Mouse (Mus musculus): Measurements from ENCODE around the gene Nt5dc3.

Nt5dc3 gene

DNA sequence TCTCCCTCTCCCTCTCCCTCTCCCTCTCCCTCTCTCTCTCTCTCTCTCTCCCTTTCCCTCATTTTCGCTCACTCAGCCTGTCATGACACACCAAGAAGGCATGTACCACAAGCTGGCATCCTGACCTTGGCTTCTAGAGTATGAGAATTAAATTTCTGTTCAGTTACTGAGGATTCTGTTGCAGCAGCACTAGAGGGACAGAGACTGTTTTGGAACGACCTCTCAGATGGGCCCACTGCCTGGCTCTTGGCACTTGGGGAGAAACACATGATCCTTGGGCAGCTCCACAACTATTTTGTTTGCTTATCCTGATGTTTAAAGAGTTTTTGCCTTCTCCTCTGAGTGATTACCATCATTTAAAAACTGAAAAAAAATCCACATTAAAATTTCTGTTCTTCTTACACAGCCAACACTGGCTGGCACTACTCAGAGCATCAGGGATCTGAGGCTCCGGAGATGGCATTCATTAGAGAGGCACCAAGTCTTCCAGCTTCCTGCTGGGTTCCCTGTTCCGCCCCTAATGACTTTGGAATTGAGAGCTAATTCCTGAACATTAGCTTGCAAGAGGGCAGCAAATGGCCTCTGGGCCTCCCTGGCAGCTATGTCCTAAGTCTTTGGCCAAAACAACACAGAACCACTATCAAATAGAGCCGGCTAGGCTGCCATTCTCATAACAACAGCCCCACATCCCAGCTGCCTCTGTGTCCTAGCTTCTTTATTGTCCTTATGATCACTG is 101.4 kb downstream of the Nt5dc3 start:
- DNase-seq (ENCODE audit: low read depth): no peak

DNA sequence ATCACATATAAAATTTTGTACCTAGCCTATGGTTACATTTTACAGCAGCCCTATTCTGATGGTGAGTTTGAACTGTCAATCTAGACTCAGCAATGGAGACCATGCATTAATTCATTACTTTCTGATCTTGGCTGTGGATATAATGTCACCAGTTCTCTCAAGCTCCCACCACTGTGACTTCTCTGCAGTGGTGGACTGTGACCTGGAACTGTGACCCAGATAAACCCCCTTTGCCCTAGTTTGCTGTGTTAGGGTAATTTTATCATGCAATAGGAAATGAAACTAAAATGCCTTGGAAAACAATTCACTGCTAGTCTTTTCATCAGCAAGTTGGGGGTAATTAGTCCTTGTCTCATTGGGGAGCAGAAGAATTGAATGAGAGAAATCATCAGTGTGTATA is 102.6 kb downstream of the Nt5dc3 start:
- DNase-seq (ENCODE audit: low read depth): no peak

DNA sequence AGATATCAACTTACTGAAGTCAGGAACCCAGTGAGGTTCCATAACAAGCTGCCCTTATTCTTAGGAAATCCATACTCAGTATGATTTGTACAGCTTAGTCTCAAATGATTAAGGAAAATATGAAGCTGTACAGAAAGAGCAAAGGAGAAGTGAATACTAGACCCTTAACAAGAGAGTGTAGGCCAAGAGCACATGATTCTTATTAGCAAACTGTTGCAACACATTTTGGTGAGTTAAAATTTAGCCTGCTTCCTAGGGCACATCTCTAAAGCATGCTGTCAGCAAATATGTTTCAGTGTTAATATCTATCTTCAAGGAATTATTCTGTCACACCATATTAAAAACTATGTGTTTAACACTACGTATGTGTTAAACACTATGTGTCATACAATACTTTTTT is 107.6 kb downstream of the Nt5dc3 start:
- no peak for DNase-seq (ENCODE audit: low read depth)

Data from naive thymus-derived CD4-positive, alpha-beta T cell, adult 2 months (primary cell).